Mouse (Mus musculus) hindbrain, embryonic 10.5 days (tissue): ENCODE data around the gene Mafg. TPM values are rescaled to one million over a fixed set of nuclear protein-coding genes. Genes with fewer than 3 reads are reported as not detected.
"Not testable (repeated sequence)": the region's sequence is repeated elsewhere in the genome, so short reads cannot be mapped to it uniquely, and the experiment has no call there.

ENCODE experiments used
- DNase-seq: peaks from one replicate; pipeline ENCODE4 v3.0.0-alpha.2; 2017; ENCODE audit warnings: low spot score
- H3K27ac ChIP-seq: fragments of 300-500 bp; sonication (generic); 2 replicates; pipeline ENCODE4 v1.5.1; 2016; ENCODE audit warnings: mild to moderate bottlenecking, moderate library complexity
- H3K27me3 ChIP-seq: fragments of 300-500 bp; sonication (generic); 2 replicates; pipeline ENCODE4 v1.6.1; 2016; ENCODE audit warnings: mild to moderate bottlenecking; ENCODE audit not compliant: poor library complexity, insufficient read depth, severe bottlenecking
- H3K36me3 ChIP-seq: fragments of 300-500 bp; sonication (generic); 2 replicates; pipeline ENCODE4 v1.6.1; 2016; ENCODE audit warnings: mild to moderate bottlenecking, moderate library complexity
- H3K4me1 ChIP-seq: fragments of 300-500 bp; sonication (generic); replicated peaks from 2 replicates; pipeline ENCODE4 v1.6.1; 2016; ENCODE audit warnings: mild to moderate bottlenecking
- H3K4me3 ChIP-seq: fragments of 300-500 bp; sonication (generic); 2 replicates; pipeline ENCODE4 v1.5.1; 2016; ENCODE audit warnings: mild to moderate bottlenecking, moderate library complexity
- H3K9me3 ChIP-seq: fragments of 300-500 bp; sonication (generic); 2 replicates; pipeline ENCODE4 v1.6.1; 2016; ENCODE audit warnings: mild to moderate bottlenecking, moderate library complexity
- WGBS: fragments of 180-500 bp; shearing (Covaris S2); methylation state at CpG from one replicate; pipeline ENCODE4 v1.1.7; 2016; 5-methylcytosine and 5-hydroxymethylcytosine counted together
- polyA plus RNA-seq: library from polyadenylated mRNA; unstranded; fragments of >200 nt; fragmentation: Nextera tagmentation; extraction: Ambion mirVana; gene quantifications from 2 replicates; pipeline ENCODE4 v1.2.1, GENCODE M21; 2016

Gene Mafg
- 23.1 and 26.2 TPM in 2 replicates for polyA plus RNA-seq

DNA sequence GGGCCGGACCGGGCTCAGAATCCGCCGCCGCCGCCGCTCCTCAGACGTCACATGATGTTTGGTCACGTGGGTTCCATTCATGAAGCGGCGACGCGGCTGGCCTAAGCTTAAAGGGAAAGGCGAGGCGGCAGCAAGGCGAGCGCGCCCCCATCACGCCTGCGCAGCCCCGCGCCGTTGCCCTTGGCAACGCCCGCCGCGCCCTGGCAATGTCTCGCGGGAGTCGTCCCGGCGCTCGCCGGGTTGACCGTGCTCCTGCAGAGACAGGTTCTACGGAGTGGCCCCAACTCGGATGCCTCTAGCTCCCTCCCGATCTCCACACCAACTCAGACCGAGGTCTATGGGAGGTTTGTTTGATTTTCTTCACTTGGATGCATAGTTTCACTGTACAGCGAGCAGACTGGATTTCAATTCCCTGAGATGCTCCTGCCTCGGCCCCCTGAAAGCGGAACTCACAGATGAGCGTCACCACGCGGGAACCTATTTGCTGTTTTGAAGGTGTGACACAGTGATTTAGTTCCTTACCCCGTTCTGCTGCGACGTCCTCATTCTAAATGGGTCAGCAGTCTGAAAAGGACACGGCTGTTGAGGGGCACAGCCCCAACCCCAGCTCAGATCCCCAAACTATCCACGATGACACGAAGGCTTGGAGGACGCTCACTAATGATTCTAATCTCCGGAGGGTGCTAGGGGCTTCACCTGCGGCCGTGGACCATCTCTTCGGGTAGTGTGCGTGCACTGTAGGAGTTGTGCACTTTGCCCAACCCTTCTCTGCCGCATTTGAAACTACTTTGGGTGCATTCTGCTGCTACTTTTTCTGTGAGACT, at the start of gene Mafg:
Gene Mafg (minus strand): TSS at position 81 of the 824 bp plus-strand sequence.
- Histone ChIP-seq H3K27ac (peak within 1 kb of the TSS; percentile 98), H3K4me3 (peak within 1 kb of the TSS; percentile 96), H3K9me3 (no peaks in the 10 kb centered on the region), H3K4me1 (peaks cover 47% of the 10 kb centered on the region), H3K36me3 (peaks cover 16% of the 10 kb centered on the region), H3K27me3 (no peaks in the 10 kb centered on the region)
- peak; percentile 95 for DNase-seq
- 10% methylated on average over 58 of the region's 58 CpGs for WGBS

- peaks cover 98% of the 10 kb centered on the region for H3K36me3 ChIP-seq
- no peaks in the 10 kb centered on the region for H3K9me3 ChIP-seq
- WGBS, result 95% methylated on average over 5 of the region's 5 CpGs
- H3K27ac ChIP-seq, result no peak overlapping the region
- no peak for DNase-seq
- no peak overlapping the region for H3K4me3 ChIP-seq
- H3K27me3 ChIP-seq, result no peaks in the 10 kb centered on the region
- peaks cover 23% of the 10 kb centered on the region for H3K4me1 ChIP-seq
These were observed 49.3 kb upstream of the Mafg start for GRCm38 (mm10) chr11:120682683-120683082.

DNA sequence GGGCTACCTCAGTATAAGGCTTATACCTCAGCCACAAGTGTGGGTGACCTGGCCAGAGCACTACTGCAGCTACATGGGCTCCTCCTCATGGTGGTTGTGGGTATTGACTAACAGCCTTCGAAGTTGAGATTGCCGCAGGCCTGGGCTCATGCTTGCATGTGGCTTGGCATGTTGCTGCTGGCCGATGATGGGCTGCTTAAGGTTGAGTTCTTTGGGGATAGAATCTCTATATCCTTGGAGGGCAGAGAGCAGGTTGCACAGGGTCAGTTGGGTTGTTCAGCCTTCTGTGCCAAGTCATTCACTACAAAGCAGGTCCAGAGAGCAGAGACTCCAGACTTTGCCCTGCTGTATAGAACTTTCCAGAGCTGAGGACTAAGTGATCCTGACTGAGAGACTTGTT, 46.5 kb upstream of the Mafg start:
- H3K27ac ChIP-seq, result no peak overlapping the region
- no peaks in the 10 kb centered on the region for H3K9me3 ChIP-seq
- H3K4me1 ChIP-seq, result peaks cover 12% of the 10 kb centered on the region; the same call in 1 of the 2 replicates
- peaks cover 97% of the 10 kb centered on the region for H3K36me3 ChIP-seq
- H3K4me3 ChIP-seq, result no peak overlapping the region
- H3K27me3 ChIP-seq, result no peaks in the 10 kb centered on the region
- 83% methylated on average over 3 of the region's 3 CpGs for WGBS
- no peak for DNase-seq

GRCm38 (mm10) chr11:120676951-120677350, 43.6 kb upstream of the Mafg start:
- Histone ChIP-seq H3K27me3 (no peaks in the 10 kb centered on the region), H3K4me1 (peaks cover 28% of the 10 kb centered on the region), H3K36me3 (peaks cover 71% of the 10 kb centered on the region), H3K9me3 (no peaks in the 10 kb centered on the region), H3K4me3 (no peak overlapping the region), H3K27ac (no peak overlapping the region)
- 96% methylated on average over 4 of the region's 4 CpGs for WGBS
- no peak for DNase-seq

GRCm38 (mm10) chr11:120675875-120676274, 42.5 kb upstream of the Mafg start:
- not testable (repeated sequence) for DNase-seq, H3K27me3 ChIP-seq, H3K27ac ChIP-seq, H3K4me3 ChIP-seq, H3K9me3 ChIP-seq
- Histone ChIP-seq H3K4me1 (peaks cover 28% of the 10 kb centered on the region), H3K36me3 (peaks cover 60% of the 10 kb centered on the region)
- 89% methylated on average over 5 of the region's 5 CpGs for WGBS

GRCm38 (mm10) chr11:120673594-120674122, 40.3 kb upstream of the Mafg start:
- H3K4me1 ChIP-seq, result peaks cover 28% of the 10 kb centered on the region
- no peaks in the 10 kb centered on the region for H3K27me3 ChIP-seq
- WGBS, result 40% methylated on average over 12 of the region's 12 CpGs
- H3K27ac ChIP-seq, result peak overlapping the region; percentile 99
- no peak for DNase-seq
- H3K36me3 ChIP-seq, result peaks cover 38% of the 10 kb centered on the region
- no peaks in the 10 kb centered on the region for H3K9me3 ChIP-seq
- H3K4me3 ChIP-seq, result peak overlapping the region; percentile 79

GRCm38 (mm10) chr11:120672687-120673593, 39.5 kb upstream of the Mafg start, which contains the start of gene Aspscr1:
TSS of gene Aspscr1 (plus strand) at chr11:120672973.
- H3K36me3 ChIP-seq, result peaks cover 31% of the 10 kb centered on the region
- H3K27ac ChIP-seq, result peak within 1 kb of the TSS; percentile 99
- peak; percentile 94 for DNase-seq
- peaks cover 25% of the 10 kb centered on the region for H3K4me1 ChIP-seq
- no peaks in the 10 kb centered on the region for H3K9me3 ChIP-seq
- no peaks in the 10 kb centered on the region for H3K27me3 ChIP-seq
- H3K4me3 ChIP-seq, result peak within 1 kb of the TSS; percentile 79
- whole genome bisulfite sequencing, result 1% methylated on average over 83 of the region's 83 CpGs

- Histone ChIP-seq H3K27ac (no peak overlapping the region), H3K36me3 (no peaks in the 10 kb centered on the region), H3K27me3 (peaks cover 43% of the 10 kb centered on the region), H3K4me3 (peak overlapping the region; percentile 16), H3K9me3 (no peaks in the 10 kb centered on the region), H3K4me1 (peaks cover 16% of the 10 kb centered on the region)
- 8% methylated on average over 3 of the region's 3 CpGs for WGBS
- DNase-seq, result peak; percentile 28
These were observed 33.2 kb upstream of the Mafg start for GRCm38 (mm10) chr11:120666617-120667016.

DNA sequence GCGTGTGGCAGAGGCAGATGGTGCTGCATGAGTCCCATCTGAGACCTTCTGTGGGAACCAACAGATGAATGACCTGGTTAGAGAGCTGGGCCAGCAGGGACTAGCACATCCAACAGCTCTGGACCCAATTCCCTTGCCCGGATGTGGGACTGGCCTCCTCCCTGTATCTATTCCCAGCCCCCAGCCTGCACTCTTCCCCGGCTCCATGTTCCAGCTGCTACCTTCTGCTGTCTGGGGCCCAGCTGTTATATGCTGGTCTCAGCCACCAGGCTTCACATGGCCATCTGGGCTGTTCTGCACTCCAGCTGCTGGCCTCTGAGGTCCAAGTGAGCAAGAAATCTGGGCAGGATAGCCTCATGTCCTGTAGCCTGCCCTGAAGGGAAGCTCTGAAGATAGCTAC, 32.0 kb upstream of the Mafg start:
- WGBS, result 75% methylated on average over 3 of the region's 3 CpGs
- H3K27ac ChIP-seq, result no peak overlapping the region
- peaks cover 55% of the 10 kb centered on the region for H3K27me3 ChIP-seq
- peak; percentile 27 for DNase-seq
- peaks cover 28% of the 10 kb centered on the region for H3K4me1 ChIP-seq
- no peak overlapping the region for H3K4me3 ChIP-seq
- no peaks in the 10 kb centered on the region for H3K9me3 ChIP-seq
- no peaks in the 10 kb centered on the region for H3K36me3 ChIP-seq

DNA sequence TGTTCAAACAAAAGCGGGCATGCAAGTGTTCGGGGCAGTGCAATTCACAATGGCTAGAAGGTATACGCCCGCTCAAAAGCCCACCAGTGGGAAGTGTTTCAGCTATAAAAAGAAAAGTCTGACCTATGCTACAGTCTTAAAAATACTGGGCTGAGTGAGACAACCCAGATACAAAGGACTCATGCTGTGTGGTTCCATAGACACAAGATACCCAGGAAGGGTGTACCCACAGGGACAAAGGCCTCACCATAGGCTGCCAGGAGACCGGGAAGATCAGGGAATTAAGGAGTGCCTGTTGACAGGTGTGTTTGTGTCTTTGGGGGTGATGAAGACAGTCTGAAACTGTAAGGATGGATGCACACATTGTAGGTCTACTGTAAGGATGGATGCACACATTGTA, 30.3 kb upstream of the Mafg start:
- Histone ChIP-seq H3K27me3 (peaks cover 72% of the 10 kb centered on the region), H3K9me3 (no peaks in the 10 kb centered on the region), H3K27ac (no peak overlapping the region), H3K4me1 (peaks cover 45% of the 10 kb centered on the region), H3K36me3 (no peaks in the 10 kb centered on the region), H3K4me3 (no peak overlapping the region)
- DNase-seq, result no peak
- 65% methylated on average over 5 of the region's 5 CpGs for WGBS

GRCm38 (mm10) chr11:120662759-120663158, 29.4 kb upstream of the Mafg start:
- Histone ChIP-seq H3K4me3 (no peak overlapping the region), H3K27me3 (peaks cover 82% of the 10 kb centered on the region), H3K36me3 (no peaks in the 10 kb centered on the region), H3K4me1 (peaks cover 46% of the 10 kb centered on the region), H3K9me3 (no peaks in the 10 kb centered on the region), H3K27ac (no peak overlapping the region)
- DNase-seq, result no peak
- 56% methylated on average over 6 of the region's 6 CpGs for WGBS

- no peaks in the 10 kb centered on the region for H3K9me3 ChIP-seq
- H3K27me3 ChIP-seq, result peaks cover 94% of the 10 kb centered on the region
- H3K4me3 ChIP-seq, result peak within 1 kb of the TSS; percentile 55
- WGBS, result under 1% methylated on average over 35 of the region's 35 CpGs
- peak within 1 kb of the TSS; percentile 74 for H3K27ac ChIP-seq
- no peaks in the 10 kb centered on the region for H3K36me3 ChIP-seq
- peaks cover 36% of the 10 kb centered on the region for H3K4me1 ChIP-seq
- peak; percentile 49 for DNase-seq
These were observed 27.7 kb upstream of the Mafg start, which contains the start of gene Notum for GRCm38 (mm10) chr11:120661076-120661460. TSS of gene Notum (minus strand) at chr11:120661175.
